Mouse (Mus musculus) C2C12 (cell line): ENCODE results near the gene Gm7694. TPM values are rescaled to one million over a fixed set of nuclear protein-coding genes. Genes with fewer than 3 reads are reported as not detected.

Experiments
- H3K27me3 ChIP-seq: one replicate; pipeline ENCODE4 v1.6.1; 2011; ENCODE audit not compliant: control insufficient read depth, insufficient read depth, insufficient read length
- H3K36me3 ChIP-seq: one replicate; pipeline ENCODE4 v1.6.1; 2011; ENCODE audit not compliant: control insufficient read depth, insufficient read depth
- H3K4me3 ChIP-seq: one replicate; pipeline ENCODE4 v1.5.1; 2011; ENCODE audit warnings: mild to moderate bottlenecking, control low read depth; ENCODE audit not compliant: poor library complexity, insufficient read depth, severe bottlenecking
- H3K79me2 ChIP-seq: one replicate; pipeline ENCODE4 v1.6.1; 2011; ENCODE audit not compliant: control insufficient read depth, insufficient read depth
- H3K79me3 ChIP-seq: one replicate; pipeline ENCODE4 v1.6.1; 2011; ENCODE audit warnings: low read depth, control low read depth
- H3ac ChIP-seq: one replicate; pipeline ENCODE3; 2011; ENCODE audit warnings: low read depth; ENCODE audit not compliant: control insufficient read depth, insufficient read length
- CEBPB ChIP-seq: IDR thresholded peaks from one replicate; pipeline ENCODE4 v1.6.1; 2011; ENCODE audit warnings: low read depth, mild to moderate bottlenecking, control low read depth, moderate library complexity
- CTCF ChIP-seq: IDR thresholded peaks from one replicate; pipeline ENCODE4 v1.5.1; 2011; ENCODE audit not compliant: control insufficient read depth, insufficient read depth, insufficient read length
- FOSL1 ChIP-seq: IDR thresholded peaks from one replicate; pipeline ENCODE4 v1.8.0; 2011; ENCODE audit warnings: mild to moderate bottlenecking, low read length; ENCODE audit not compliant: poor library complexity, insufficient read depth, severe bottlenecking
- MAX ChIP-seq: IDR thresholded peaks from one replicate; pipeline ENCODE4 v1.6.1; 2011; ENCODE audit warnings: mild to moderate bottlenecking, control low read depth
- MYOD1 ChIP-seq: IDR thresholded peaks from one replicate; pipeline ENCODE4 v1.6.1; 2011; ENCODE audit warnings: low read depth; ENCODE audit not compliant: control insufficient read depth, insufficient read length
- MYOG ChIP-seq: IDR thresholded peaks from one replicate; pipeline ENCODE4 v1.6.1; 2011; ENCODE audit not compliant: control insufficient read depth, insufficient read length; ENCODE audit errors: extremely low read depth
- USF1 ChIP-seq: IDR thresholded peaks from one replicate; pipeline ENCODE4 v1.6.1; 2011; ENCODE audit warnings: low read depth, mild to moderate bottlenecking, control low read depth, moderate library complexity
- polyA plus RNA-seq: library from polyadenylated mRNA; unstranded; fragments of >200 nt; fragmentation: generic; extraction: Trizol; gene quantifications from one replicate; pipeline ENCODE4 v1.2.1, GENCODE M21; 2012; ENCODE audit warnings: missing spikeins

Gene Gm7694
- polyA plus RNA-seq, 1 experiment, result 0.01 TPM

DNA sequence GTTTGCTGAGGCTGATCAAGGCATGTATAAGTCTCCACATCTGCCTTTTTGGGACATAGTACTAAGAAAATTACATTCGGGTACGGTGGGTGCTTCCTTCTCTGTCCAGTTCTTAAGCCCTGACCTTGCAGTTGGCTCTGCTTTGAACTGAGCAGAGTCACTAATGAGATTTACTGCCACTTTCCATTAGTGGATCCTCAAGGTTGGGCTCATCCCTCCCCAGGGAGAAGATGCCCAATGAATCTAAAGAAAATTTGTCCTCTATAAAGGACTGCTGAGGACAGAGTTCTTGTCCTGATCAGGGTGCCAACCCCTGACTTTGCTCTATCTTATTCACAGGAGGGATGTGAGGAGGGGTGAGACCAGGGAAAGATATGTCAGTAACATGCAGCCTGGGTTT is 15.9 kb upstream of the Gm7694 start:
- no peak for TF ChIP-seq CTCF
- TF ChIP-seq MYOG, result no peak
- no peak for TF ChIP-seq MAX
- TF ChIP-seq USF1, result no peak
- TF ChIP-seq MYOD1, result no peak
- no peak for TF ChIP-seq CEBPB
- no peaks in the 10 kb centered on the region for H3K79me2 ChIP-seq
- peaks cover 29% of the 10 kb centered on the region for H3K27me3 ChIP-seq
- no peaks in the 10 kb centered on the region for H3K79me3 ChIP-seq
- H3K4me3 ChIP-seq, result no peak overlapping the region
- no peaks in the 10 kb centered on the region for H3K36me3 ChIP-seq
- no peak overlapping the region for H3ac ChIP-seq

DNA sequence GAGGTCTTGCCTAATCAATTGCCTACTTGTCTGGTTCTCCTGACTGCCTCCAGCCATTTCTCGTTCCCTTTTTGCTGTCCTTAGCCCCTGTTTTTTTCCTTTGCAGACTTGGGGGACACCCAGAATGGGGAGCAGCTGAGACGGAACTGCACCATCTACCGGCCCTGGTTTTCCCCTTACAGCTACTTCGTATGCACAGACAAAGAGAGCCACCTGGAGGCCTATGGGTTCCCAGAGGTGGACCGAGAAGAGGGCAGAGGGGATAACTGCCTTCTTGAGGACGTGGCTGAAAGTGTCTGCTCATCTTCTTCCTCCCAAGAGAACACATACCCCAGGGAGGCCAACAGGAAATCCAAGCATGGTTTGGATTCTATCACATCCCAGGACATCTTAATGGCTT is 5.3 kb upstream of the Gm7694 start:
- TF ChIP-seq MAX, result no peak
- TF ChIP-seq MYOD1, result no peak
- no peak for TF ChIP-seq CEBPB
- no peak for TF ChIP-seq MYOG
- no peak for TF ChIP-seq CTCF
- TF ChIP-seq FOSL1, result no peak
- no peak for TF ChIP-seq USF1
- Histone ChIP-seq H3K79me2 (no peaks in the 10 kb centered on the region), H3K36me3 (no peaks in the 10 kb centered on the region), H3K79me3 (no peaks in the 10 kb centered on the region), H3K27me3 (peaks cover 23% of the 10 kb centered on the region), H3ac (no peak overlapping the region), H3K4me3 (no peak overlapping the region)

DNA sequence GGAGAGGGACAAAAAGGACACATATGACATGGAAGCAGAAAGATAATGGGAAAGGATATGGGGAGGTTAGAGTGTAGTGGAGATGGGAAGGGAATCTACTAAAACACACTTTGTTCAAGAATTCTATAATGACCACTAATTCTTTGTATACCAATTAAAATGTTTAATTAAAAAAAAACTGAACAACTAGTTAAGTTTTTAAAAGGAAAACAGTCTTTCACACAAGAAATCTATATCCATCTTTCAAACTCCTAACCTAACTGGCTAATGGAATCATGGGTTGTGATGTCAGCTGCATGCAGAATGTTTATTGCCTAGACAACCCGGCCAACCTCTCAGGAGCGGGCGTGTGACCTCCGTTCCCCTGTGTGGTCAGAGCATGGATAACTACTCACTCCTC is 2.4 kb upstream of the Gm7694 start, which contains the start of gene Spata46:
TSS of gene Spata46 (plus strand) at position 301 of the 400 bp plus-strand sequence.
- Histone ChIP-seq H3K79me3 (no peaks in the 10 kb centered on the region), H3K4me3 (no peak within 1 kb of the TSS), H3ac (no peak within 1 kb of the TSS), H3K27me3 (peaks cover 11% of the 10 kb centered on the region), H3K79me2 (no peaks in the 10 kb centered on the region), H3K36me3 (no peaks in the 10 kb centered on the region)
- TF ChIP-seq MYOD1 (no peak), USF1 (no peak), CTCF (no peak), MYOG (no peak), MAX (no peak), FOSL1 (no peak), CEBPB (no peak)

DNA sequence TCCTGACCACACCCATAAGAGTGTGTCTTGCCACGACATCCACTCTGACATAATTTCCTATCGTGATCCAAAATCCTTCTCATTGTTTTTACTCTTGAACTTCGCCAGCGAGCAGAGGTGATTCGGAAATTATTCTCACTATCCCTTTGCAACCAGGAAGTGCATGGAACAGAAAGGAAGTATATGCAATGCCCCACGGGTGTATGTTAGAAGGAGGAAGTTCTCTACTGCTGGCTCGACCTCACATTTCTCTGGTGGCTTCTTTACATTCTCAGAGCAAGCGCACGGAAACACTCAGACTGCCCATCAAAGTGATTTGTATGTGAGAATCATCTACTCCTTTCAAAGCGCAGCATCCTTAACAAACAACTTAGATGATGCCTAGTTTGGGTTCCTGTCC is 1.1 kb downstream of the Gm7694 start:
- no peak overlapping the region for H3K4me3 ChIP-seq
- no peaks in the 10 kb centered on the region for H3K79me3 ChIP-seq
- no peaks in the 10 kb centered on the region for H3K79me2 ChIP-seq
- H3ac ChIP-seq, result no peak overlapping the region
- no peak for TF ChIP-seq MYOD1
- no peak for TF ChIP-seq FOSL1
- TF ChIP-seq USF1, result no peak
- no peak for TF ChIP-seq CEBPB
- TF ChIP-seq MAX, result no peak
- no peak for TF ChIP-seq CTCF
- TF ChIP-seq MYOG, result no peak
- no peaks in the 10 kb centered on the region for H3K36me3 ChIP-seq
- peaks cover 33% of the 10 kb centered on the region for H3K27me3 ChIP-seq

DNA sequence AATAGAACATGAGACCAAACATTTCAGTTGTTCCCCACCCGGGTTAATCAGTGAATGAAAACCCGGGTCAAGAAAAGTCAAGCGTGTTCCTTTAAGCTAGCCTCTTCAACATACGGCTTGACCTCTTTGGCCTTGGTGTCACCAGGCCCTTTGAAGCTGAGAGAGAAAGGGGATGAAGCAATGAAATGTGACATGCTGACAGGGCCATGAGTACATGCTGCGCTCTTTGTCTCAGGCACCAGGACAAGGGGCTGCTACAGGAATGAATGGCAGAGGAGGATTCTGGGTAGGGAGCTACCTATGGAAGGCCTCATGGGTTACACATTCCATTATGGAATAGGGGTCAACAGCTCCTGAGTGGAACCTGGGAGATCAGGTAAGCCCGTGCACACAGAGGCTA is 3.0 kb downstream of the Gm7694 start:
- Histone ChIP-seq H3K4me3 (no peak overlapping the region), H3K79me3 (no peaks in the 10 kb centered on the region), H3K27me3 (peaks cover 42% of the 10 kb centered on the region), H3K79me2 (no peaks in the 10 kb centered on the region), H3K36me3 (no peaks in the 10 kb centered on the region), H3ac (no peak overlapping the region)
- no peak for TF ChIP-seq MYOD1
- TF ChIP-seq FOSL1, result no peak
- no peak for TF ChIP-seq USF1
- no peak for TF ChIP-seq MYOG
- TF ChIP-seq CEBPB, result no peak
- no peak for TF ChIP-seq CTCF

DNA sequence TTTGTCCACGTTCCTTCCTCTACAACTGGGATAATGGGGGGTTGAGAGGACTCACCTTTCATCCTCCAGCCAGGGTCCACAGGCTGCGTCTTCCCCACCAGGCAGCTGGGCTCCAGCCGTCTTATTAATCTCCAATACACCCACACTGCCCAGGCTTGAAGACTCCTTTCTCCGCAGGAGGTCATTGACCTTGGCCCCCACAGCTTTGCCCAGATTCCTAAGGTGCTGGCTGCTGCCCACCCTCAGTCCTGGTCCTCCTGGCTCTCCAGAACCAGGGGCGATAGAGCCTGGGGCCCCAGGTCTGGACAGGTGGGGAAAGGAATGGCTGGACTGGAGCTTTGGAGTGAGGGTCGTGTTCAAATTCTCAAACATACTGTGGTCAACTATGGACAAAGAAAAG is 3.7 kb downstream of the Gm7694 start:
- Histone ChIP-seq H3K79me2 (no peaks in the 10 kb centered on the region), H3K4me3 (no peak overlapping the region), H3K27me3 (peaks cover 42% of the 10 kb centered on the region), H3ac (no peak overlapping the region), H3K36me3 (no peaks in the 10 kb centered on the region), H3K79me3 (no peaks in the 10 kb centered on the region)
- TF ChIP-seq MAX, result no peak
- TF ChIP-seq MYOD1, result no peak
